Mouse (Mus musculus) kidney, embryonic 15.5 days (tissue): ENCODE results near the gene Cyp4x1. TPM values are rescaled to one million over a fixed set of nuclear protein-coding genes. Genes with fewer than 3 reads are reported as not detected.

Experiments
- polyA plus RNA-seq: library from polyadenylated mRNA; unstranded; fragments of >200 nt; fragmentation: Nextera tagmentation; extraction: Ambion mirVana; gene quantifications from 2 replicates; pipeline ENCODE4 v1.2.1, GENCODE M21; 2015

Gene Cyp4x1
- polyA plus RNA-seq, 1 experiment from 2014 or later, result 0.57 TPM

Other genes with a start within 250 kb of the Cyp4x1 start
- 5.2 and 5.5 TPM in 2 replicates for gene Foxd2, start 225.4 kb downstream of the Cyp4x1 start, polyA plus RNA-seq
- not detected in 2 replicates for gene Foxe3, start 208.3 kb downstream of the Cyp4x1 start, polyA plus RNA-seq
- gene Cmpk1, start 147.0 kb downstream of the Cyp4x1 start, polyA plus RNA-seq, result 91.9 and 101 TPM in 2 replicates
- 12.5 and 13.1 TPM in 2 replicates for gene Stil, start 134.1 kb downstream of the Cyp4x1 start, polyA plus RNA-seq
- gene Tal1, start 77.9 kb downstream of the Cyp4x1 start, polyA plus RNA-seq, result 1.1 and 1.4 TPM in 2 replicates
- 161 and 191 TPM in 2 replicates for gene Pdzk1ip1, start 45.6 kb downstream of the Cyp4x1 start, polyA plus RNA-seq
- not detected in 2 replicates for gene Cyp4a29, start 107.8 kb upstream of the Cyp4x1 start, polyA plus RNA-seq
- gene Cyp4a12a, start 164.8 kb upstream of the Cyp4x1 start, polyA plus RNA-seq, result 0.21 TPM in 1 of 2 replicates, not detected in the other